Mouse (Mus musculus) G1E (cell line): ENCODE data around the gene C730034F03Rik.

ENCODE experiments used
- CTCF ChIP-seq: IDR thresholded peaks from 2 replicates; pipeline ENCODE4 v1.5.1; 2012; ENCODE audit warnings: low read depth, low read length, inconsistent platforms, mixed read lengths
- TAL1 ChIP-seq: conservative IDR thresholded peaks from 2 replicates; pipeline ENCODE4 v1.6.1; 2012; ENCODE audit warnings: low read depth, low read length, inconsistent platforms, mixed read lengths

GRCm38 (mm10) chr15:89432946-89433345 is 3.6 kb downstream of the C730034F03Rik start:
- TF ChIP-seq CTCF (no peak), TAL1 (no peak)
